Mouse (Mus musculus) midbrain, embryonic 11.5 days (tissue): ENCODE results near the gene Vegfa. TPM values are rescaled to one million over a fixed set of nuclear protein-coding genes. Genes with fewer than 3 reads are reported as not detected.
"Not testable (repeated sequence)": the region's sequence is repeated elsewhere in the genome, so short reads cannot be mapped to it uniquely, and the experiment has no call there.

ENCODE experiments used
- ATAC-seq: fragments of 200-750 bp; cut with Nextera tagmentation; 2 replicates; pipeline ENCODE4 v1.8.0; 2017; ENCODE audit warnings: moderate TSS enrichment, moderate library complexity; ENCODE audit not compliant: low FRiP score
- DNase-seq: peaks from one replicate; pipeline ENCODE4 v3.0.0; 2015; ENCODE audit warnings: low spot score; ENCODE audit errors: missing footprints
- H3K27ac ChIP-seq: fragments of 300-500 bp; sonication (generic); 2 replicates; pipeline ENCODE4 v1.5.1; 2014; ENCODE audit warnings: low read depth, low read length
- H3K27me3 ChIP-seq: fragments of 300-500 bp; sonication (generic); 2 replicates; pipeline ENCODE4 v1.6.1; 2014; ENCODE audit warnings: mild to moderate bottlenecking, low read length, moderate library complexity, mixed read lengths; ENCODE audit not compliant: control insufficient read depth, insufficient read depth
- H3K36me3 ChIP-seq: fragments of 300-500 bp; sonication (generic); 2 replicates; pipeline ENCODE4 v1.6.1; 2014; ENCODE audit warnings: mild to moderate bottlenecking, low read length, moderate library complexity, mixed read lengths; ENCODE audit not compliant: control insufficient read depth, insufficient read depth
- H3K4me1 ChIP-seq: fragments of 300-500 bp; sonication (generic); 2 replicates; pipeline ENCODE4 v1.6.1; 2014; ENCODE audit warnings: low read length; ENCODE audit not compliant: control insufficient read depth, insufficient read depth
- H3K4me2 ChIP-seq: fragments of 300-500 bp; sonication (generic); 2 replicates; pipeline ENCODE4 v1.6.1; 2014; ENCODE audit warnings: mild to moderate bottlenecking, moderate library complexity
- H3K4me3 ChIP-seq: fragments of 300-500 bp; sonication (generic); 2 replicates; pipeline ENCODE4 v1.5.1; 2014; ENCODE audit warnings: low read depth, low read length
- H3K9ac ChIP-seq: fragments of 300-500 bp; sonication (generic); 2 replicates; pipeline ENCODE4 v1.6.1; 2014; ENCODE audit warnings: low read length
- H3K9me3 ChIP-seq: fragments of 300-500 bp; sonication (generic); 2 replicates; pipeline ENCODE4 v1.6.1; 2016; ENCODE audit warnings: low read length; ENCODE audit not compliant: control insufficient read depth
- WGBS: fragments of 180-500 bp; shearing (Covaris S2); extraction: QIAGEN DNeasy Blood & Tissue Kit; methylation state at CpG from one replicate; pipeline ENCODE4 v1.1.7; 2014; 5-methylcytosine and 5-hydroxymethylcytosine counted together
- polyA plus RNA-seq: library from polyadenylated mRNA; unstranded; fragments of >200 nt; fragmentation: Nextera tagmentation; extraction: Ambion mirVana; gene quantifications from 2 replicates; pipeline ENCODE4 v1.2.1, GENCODE M21; 2014

Gene Vegfa
- polyA plus RNA-seq, 1 experiment from 2014 or later = 2.9 TPM

- Histone ChIP-seq H3K36me3 (no peaks in the 10 kb centered on the region), H3K4me1 (no peaks in the 10 kb centered on the region), H3K27me3 (no peaks in the 10 kb centered on the region), H3K9me3 (no peaks in the 10 kb centered on the region), H3K4me3 (no peak overlapping the region), H3K9ac (no peak overlapping the region), H3K4me2 (no peak overlapping the region), H3K27ac (no peak overlapping the region)
- no peak for ATAC-seq
- WGBS = 85% methylated on average over 5 of the region's 5 CpGs
- DNase-seq = no peak
Measured at GRCm38 (mm10) chr17:46004482-46004881, 27.7 kb downstream of the Vegfa start.

GRCm38 (mm10) chr17:46003717-46004481 lies 28.3 kb downstream of the Vegfa start:
- ATAC-seq (no peak), DNase-seq (no peak)
- Histone ChIP-seq H3K27ac (no peak overlapping the region), H3K27me3 (no peaks in the 10 kb centered on the region), H3K36me3 (no peaks in the 10 kb centered on the region), H3K9me3 (no peaks in the 10 kb centered on the region), H3K4me2 (no peak overlapping the region), H3K4me1 (no peaks in the 10 kb centered on the region), H3K9ac (no peak overlapping the region), H3K4me3 (no peak overlapping the region)
- 84% methylated on average over 15 of the region's 15 CpGs for WGBS

GRCm38 (mm10) chr17:45999366-45999940 lies 32.7 kb downstream of the Vegfa start:
- no peak overlapping the region for H3K27ac ChIP-seq
- DNase-seq = no peak
- no peaks in the 10 kb centered on the region for H3K36me3 ChIP-seq
- H3K27me3 ChIP-seq = no peaks in the 10 kb centered on the region
- 83% methylated on average over 9 of the region's 9 CpGs for WGBS
- no peak overlapping the region for H3K4me3 ChIP-seq
- no peaks in the 10 kb centered on the region for H3K9me3 ChIP-seq
- ATAC-seq = no peak
- no peak overlapping the region for H3K4me2 ChIP-seq
- no peaks in the 10 kb centered on the region for H3K4me1 ChIP-seq
- no peak overlapping the region for H3K9ac ChIP-seq

- DNase-seq (no peak), ATAC-seq (no peak)
- Histone ChIP-seq H3K4me1 (no peaks in the 10 kb centered on the region), H3K4me2 (no peak overlapping the region), H3K27ac (no peak overlapping the region), H3K36me3 (no peaks in the 10 kb centered on the region), H3K27me3 (no peaks in the 10 kb centered on the region), H3K9ac (no peak overlapping the region), H3K4me3 (no peak overlapping the region), H3K9me3 (no peaks in the 10 kb centered on the region)
- 28% methylated on average over 6 of the region's 6 CpGs for WGBS
Measured at GRCm38 (mm10) chr17:45998363-45998762, 33.8 kb downstream of the Vegfa start.

- DNase-seq = no peak
- Histone ChIP-seq H3K4me1 (no peaks in the 10 kb centered on the region), H3K4me2 (no peak overlapping the region), H3K27me3 (no peaks in the 10 kb centered on the region), H3K4me3 (no peak overlapping the region), H3K9ac (no peak overlapping the region), H3K9me3 (no peaks in the 10 kb centered on the region), H3K27ac (no peak overlapping the region), H3K36me3 (no peaks in the 10 kb centered on the region)
- 89% methylated on average over 9 of the region's 9 CpGs for WGBS
- no peak for ATAC-seq
Measured at GRCm38 (mm10) chr17:45996921-45997444, 35.2 kb downstream of the Vegfa start.

- Histone ChIP-seq H3K27ac (no peak overlapping the region), H3K27me3 (no peaks in the 10 kb centered on the region), H3K36me3 (no peaks in the 10 kb centered on the region), H3K9me3 (no peaks in the 10 kb centered on the region), H3K9ac (no peak overlapping the region), H3K4me1 (no peaks in the 10 kb centered on the region), H3K4me3 (no peak overlapping the region), H3K4me2 (no peak overlapping the region)
- no peak for ATAC-seq
- peak; percentile 44 for DNase-seq
- 91% methylated on average over 11 of the region's 11 CpGs for WGBS
Measured at GRCm38 (mm10) chr17:45994281-45994817, 37.8 kb downstream of the Vegfa start.

- no peak overlapping the region for H3K4me3 ChIP-seq
- H3K27me3 ChIP-seq = no peaks in the 10 kb centered on the region
- no peaks in the 10 kb centered on the region for H3K4me1 ChIP-seq
- DNase-seq = no peak
- ATAC-seq = no peak
- no peak overlapping the region for H3K4me2 ChIP-seq
- H3K36me3 ChIP-seq = no peaks in the 10 kb centered on the region
- WGBS = 93% methylated on average over 3 of the region's 3 CpGs
- no peaks in the 10 kb centered on the region for H3K9me3 ChIP-seq
- H3K27ac ChIP-seq = no peak overlapping the region
- H3K9ac ChIP-seq = no peak overlapping the region
Measured at GRCm38 (mm10) chr17:45986915-45987314, 45.3 kb downstream of the Vegfa start.

GRCm38 (mm10) chr17:45986374-45986773 lies 45.8 kb downstream of the Vegfa start:
- Histone ChIP-seq H3K36me3 (no peaks in the 10 kb centered on the region), H3K27me3 (no peaks in the 10 kb centered on the region), H3K4me1 (no peaks in the 10 kb centered on the region), H3K4me2 (no peak overlapping the region), H3K27ac (no peak overlapping the region), H3K9ac (no peak overlapping the region), H3K4me3 (no peak overlapping the region), H3K9me3 (no peaks in the 10 kb centered on the region)
- ATAC-seq = no peak
- DNase-seq = peak; percentile 70
- 91% methylated on average over 6 of the region's 6 CpGs for WGBS

GRCm38 (mm10) chr17:45983185-45983584 lies 49.0 kb downstream of the Vegfa start:
- DNase-seq, H3K9ac ChIP-seq, H3K27me3 ChIP-seq, H3K4me3 ChIP-seq, H3K9me3 ChIP-seq, ATAC-seq, H3K36me3 ChIP-seq, H3K4me1 ChIP-seq, H3K27ac ChIP-seq, H3K4me2 ChIP-seq: not testable (repeated sequence)
- 97% methylated on average over 1 of the region's 1 CpGs for WGBS
